Mouse (Mus musculus): ENCODE results near the gene 4930519P11Rik. TPM values are rescaled to one million over a fixed set of nuclear protein-coding genes. Genes with fewer than 3 reads are reported as not detected.

The 4930519P11Rik gene
- polyA plus RNA-seq (2014; fragmentation: Nextera tagmentation; extraction: Ambion mirVana), result 0.43 and 0.67 TPM in 2 replicates

- Histone ChIP-seq H3K4me2 (ENCODE audit: low read depth, severe bottlenecking) (peak within 1 kb of the TSS; percentile 75), H3K27ac (replicated peaks; ENCODE audit: low read depth, low read length) (peak within 1 kb of the TSS; percentile 90), H3K27me3 (ENCODE audit: control insufficient read depth, insufficient read depth, low read length) (no peaks in the 10 kb centered on the region), H3K4me3 (ENCODE audit: low read depth, low read length) (peak within 1 kb of the TSS; percentile 57), H3K4me1 (ENCODE audit: control insufficient read depth, insufficient read depth, low read length) (no peaks in the 10 kb centered on the region), H3K9me3 (ENCODE audit: control insufficient read depth, low read length) (no peaks in the 10 kb centered on the region), H3K9ac (ENCODE audit: low read length) (peak within 1 kb of the TSS; percentile 82), H3K36me3 (ENCODE audit: control insufficient read depth, insufficient read depth, low read length) (no peaks in the 10 kb centered on the region)
- WGBS, result under 1% methylated on average over 75 of the region's 98 CpGs
- DNase-seq (ENCODE audit: low spot score), result peak; percentile 93
- peak; percentile 89 for ATAC-seq (ENCODE audit: insufficient number of reproducible peaks, low FRiP score, low TSS enrichment, low read depth)
Observed at GRCm38 (mm10) chr2:154613118-154614115, at the start of gene 4930519P11Rik, which contains the start of gene Zfp341. TSS of gene 4930519P11Rik (minus strand) at chr2:154613437. TSS of gene Zfp341 (plus strand) at chr2:154613297.

- Histone ChIP-seq H3K9ac (ENCODE audit: low read length) (no peak overlapping the region), H3K27me3 (ENCODE audit: control insufficient read depth, insufficient read depth, low read length) (no peaks in the 10 kb centered on the region), H3K4me1 (ENCODE audit: control insufficient read depth, insufficient read depth, low read length) (peaks cover 3% of the 10 kb centered on the region; the same call in 1 of the 2 replicates), H3K4me3 (ENCODE audit: low read depth, low read length) (no peak overlapping the region), H3K9me3 (ENCODE audit: control insufficient read depth, low read length) (no peaks in the 10 kb centered on the region), H3K4me2 (ENCODE audit: low read depth, severe bottlenecking) (no peak overlapping the region), H3K36me3 (ENCODE audit: control insufficient read depth, insufficient read depth, low read length) (no peaks in the 10 kb centered on the region; the same call in 1 of the 2 replicates), H3K27ac (replicated peaks; ENCODE audit: low read depth, low read length) (no peak overlapping the region)
- WGBS, result 92% methylated on average over 5 of the region's 5 CpGs
- no peak for ATAC-seq (ENCODE audit: insufficient number of reproducible peaks, low FRiP score, low TSS enrichment, low read depth)
- no peak for DNase-seq (ENCODE audit: low spot score)
Observed at GRCm38 (mm10) chr2:154659531-154660074, 46.4 kb upstream of the 4930519P11Rik start.

GRCm38 (mm10) chr2:154659070-154659469 lies 45.8 kb upstream of the 4930519P11Rik start:
- Histone ChIP-seq H3K4me1 (ENCODE audit: control insufficient read depth, insufficient read depth, low read length) (peaks cover 3% of the 10 kb centered on the region; the same call in 1 of the 2 replicates), H3K9ac (ENCODE audit: low read length) (no peak overlapping the region), H3K27ac (replicated peaks; ENCODE audit: low read depth, low read length) (no peak overlapping the region), H3K9me3 (ENCODE audit: control insufficient read depth, low read length) (no peaks in the 10 kb centered on the region), H3K4me3 (ENCODE audit: low read depth, low read length) (no peak overlapping the region), H3K4me2 (ENCODE audit: low read depth, severe bottlenecking) (no peak overlapping the region), H3K36me3 (ENCODE audit: control insufficient read depth, insufficient read depth, low read length) (no peaks in the 10 kb centered on the region; the same call in 1 of the 2 replicates), H3K27me3 (ENCODE audit: control insufficient read depth, insufficient read depth, low read length) (no peaks in the 10 kb centered on the region)
- WGBS, result 93% methylated on average over 4 of the region's 4 CpGs
- no peak for ATAC-seq (ENCODE audit: insufficient number of reproducible peaks, low FRiP score, low TSS enrichment, low read depth)
- DNase-seq (ENCODE audit: low spot score), result no peak

- WGBS, result 15% methylated on average over 12 of the region's 12 CpGs
- Histone ChIP-seq H3K36me3 (ENCODE audit: control insufficient read depth, insufficient read depth, low read length) (no peaks in the 10 kb centered on the region), H3K27ac (replicated peaks; ENCODE audit: low read depth, low read length) (peak overlapping the region; percentile 63), H3K4me3 (ENCODE audit: low read depth, low read length) (peak overlapping the region; percentile 74), H3K9me3 (ENCODE audit: control insufficient read depth, low read length) (no peaks in the 10 kb centered on the region), H3K9ac (ENCODE audit: low read length) (peak overlapping the region; percentile 81), H3K27me3 (ENCODE audit: control insufficient read depth, insufficient read depth, low read length) (no peaks in the 10 kb centered on the region), H3K4me1 (ENCODE audit: control insufficient read depth, insufficient read depth, low read length) (peaks cover 3% of the 10 kb centered on the region; the same call in 1 of the 2 replicates), H3K4me2 (ENCODE audit: low read depth, severe bottlenecking) (peak overlapping the region; percentile 64)
- peak; percentile 30 for DNase-seq (ENCODE audit: low spot score)
- ATAC-seq (ENCODE audit: insufficient number of reproducible peaks, low FRiP score, low TSS enrichment, low read depth), result 0 out of 2 replicates have a peak, but pooled peaks have one; percentile 2
Observed at GRCm38 (mm10) chr2:154657486-154658237, 44.4 kb upstream of the 4930519P11Rik start.

GRCm38 (mm10) chr2:154656710-154657485 lies 43.7 kb upstream of the 4930519P11Rik start:
- ATAC-seq (ENCODE audit: insufficient number of reproducible peaks, low FRiP score, low TSS enrichment, low read depth) (peak; percentile 98), DNase-seq (ENCODE audit: low spot score) (peak; percentile 96)
- Histone ChIP-seq H3K27me3 (ENCODE audit: control insufficient read depth, insufficient read depth, low read length) (no peaks in the 10 kb centered on the region), H3K27ac (replicated peaks; ENCODE audit: low read depth, low read length) (peak overlapping the region; percentile 63), H3K4me3 (ENCODE audit: low read depth, low read length) (peak overlapping the region; percentile 74), H3K9me3 (ENCODE audit: control insufficient read depth, low read length) (no peaks in the 10 kb centered on the region), H3K9ac (ENCODE audit: low read length) (peak overlapping the region; percentile 81), H3K4me1 (ENCODE audit: control insufficient read depth, insufficient read depth, low read length) (peaks cover 3% of the 10 kb centered on the region; the same call in 1 of the 2 replicates), H3K4me2 (ENCODE audit: low read depth, severe bottlenecking) (peak overlapping the region; percentile 64), H3K36me3 (ENCODE audit: control insufficient read depth, insufficient read depth, low read length) (no peaks in the 10 kb centered on the region)
- under 1% methylated on average over 67 of the region's 67 CpGs for WGBS

GRCm38 (mm10) chr2:154655878-154656414 lies 42.7 kb upstream of the 4930519P11Rik start:
- Histone ChIP-seq H3K9ac (ENCODE audit: low read length) (no peak overlapping the region), H3K4me1 (ENCODE audit: control insufficient read depth, insufficient read depth, low read length) (peaks cover 3% of the 10 kb centered on the region; the same call in 1 of the 2 replicates), H3K9me3 (ENCODE audit: control insufficient read depth, low read length) (no peaks in the 10 kb centered on the region), H3K36me3 (ENCODE audit: control insufficient read depth, insufficient read depth, low read length) (no peaks in the 10 kb centered on the region), H3K4me3 (ENCODE audit: low read depth, low read length) (no peak overlapping the region), H3K4me2 (ENCODE audit: low read depth, severe bottlenecking) (peak overlapping the region; percentile 0; the same call in 1 of the 2 replicates), H3K27me3 (ENCODE audit: control insufficient read depth, insufficient read depth, low read length) (no peaks in the 10 kb centered on the region), H3K27ac (replicated peaks; ENCODE audit: low read depth, low read length) (no peak overlapping the region)
- no peak for DNase-seq (ENCODE audit: low spot score)
- WGBS, result 64% methylated on average over 2 of the region's 2 CpGs
- ATAC-seq (ENCODE audit: insufficient number of reproducible peaks, low FRiP score, low TSS enrichment, low read depth), result no peak

GRCm38 (mm10) chr2:154654976-154655375 lies 41.7 kb upstream of the 4930519P11Rik start:
- WGBS, result 93% methylated on average over 12 of the region's 12 CpGs
- Histone ChIP-seq H3K27me3 (ENCODE audit: control insufficient read depth, insufficient read depth, low read length) (no peaks in the 10 kb centered on the region), H3K27ac (replicated peaks; ENCODE audit: low read depth, low read length) (no peak overlapping the region), H3K4me3 (ENCODE audit: low read depth, low read length) (no peak overlapping the region), H3K9me3 (ENCODE audit: control insufficient read depth, low read length) (no peaks in the 10 kb centered on the region), H3K4me2 (ENCODE audit: low read depth, severe bottlenecking) (no peak overlapping the region), H3K36me3 (ENCODE audit: control insufficient read depth, insufficient read depth, low read length) (no peaks in the 10 kb centered on the region), H3K9ac (ENCODE audit: low read length) (no peak overlapping the region), H3K4me1 (ENCODE audit: control insufficient read depth, insufficient read depth, low read length) (peaks cover 3% of the 10 kb centered on the region; the same call in 1 of the 2 replicates)
- no peak for DNase-seq (ENCODE audit: low spot score)
- no peak for ATAC-seq (ENCODE audit: insufficient number of reproducible peaks, low FRiP score, low TSS enrichment, low read depth)
